Mouse (Mus musculus): ENCODE results near the gene Clcn6.

Clcn6 gene

DNA sequence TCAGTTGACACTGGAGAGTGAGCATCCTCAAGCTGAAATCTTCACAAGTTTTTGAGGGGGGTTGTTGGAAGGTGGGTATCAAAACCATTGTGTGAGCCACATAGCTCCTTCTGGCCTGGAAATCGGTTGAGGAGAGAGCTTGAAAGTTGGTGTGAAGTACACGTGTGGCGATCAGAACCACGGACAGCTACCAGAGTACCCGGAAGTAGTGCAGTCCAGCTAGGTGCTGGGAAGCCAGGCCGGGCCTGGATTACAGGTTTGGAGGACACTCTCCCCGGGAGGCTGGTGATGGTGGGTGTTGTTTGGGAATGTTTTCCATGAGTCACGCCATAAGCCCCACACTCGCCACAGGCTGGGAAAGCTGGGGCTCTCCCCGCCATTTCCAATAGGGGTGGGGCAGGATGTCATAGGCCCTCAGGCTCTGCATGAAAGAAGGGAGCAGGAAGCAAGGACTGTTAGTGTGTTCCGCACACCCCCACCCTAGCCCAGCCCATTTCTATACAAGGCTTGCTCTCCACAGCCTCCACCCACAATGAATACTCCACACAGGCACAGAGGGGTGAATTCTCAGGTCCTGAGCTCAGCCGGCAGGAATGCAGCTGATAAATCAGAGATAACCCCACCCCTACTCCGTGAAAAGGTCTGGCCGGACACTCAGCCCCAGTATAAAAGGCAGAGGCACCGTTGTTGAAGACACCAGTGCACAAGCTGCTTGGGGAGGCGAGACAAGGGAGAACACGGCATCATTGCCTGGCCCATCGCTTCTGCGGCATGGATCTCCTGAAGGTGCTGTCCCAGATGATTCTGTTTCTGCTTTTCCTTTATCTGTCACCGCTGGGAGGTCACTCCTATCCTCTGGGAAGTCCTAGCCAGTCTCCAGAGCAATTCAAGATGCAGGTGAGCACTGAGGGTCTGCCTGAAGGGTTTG, 53.2 kb downstream of the Clcn6 start, which contains the start of gene Nppb:
TSS of gene Nppb (plus strand) at position 584 of the 928 bp plus-strand sequence.
- peak in 1 of 2 experiments; percentile 8 for DNase-seq

- DNase-seq = no peak
These were observed 59.2 kb downstream of the Clcn6 start for GRCm38 (mm10) chr4:147979441-147979860.

GRCm38 (mm10) chr4:147978391-147978790, 60.2 kb downstream of the Clcn6 start:
- DNase-seq = no peak

GRCm38 (mm10) chr4:147977726-147978125, 60.9 kb downstream of the Clcn6 start:
- DNase-seq = no peak

DNA sequence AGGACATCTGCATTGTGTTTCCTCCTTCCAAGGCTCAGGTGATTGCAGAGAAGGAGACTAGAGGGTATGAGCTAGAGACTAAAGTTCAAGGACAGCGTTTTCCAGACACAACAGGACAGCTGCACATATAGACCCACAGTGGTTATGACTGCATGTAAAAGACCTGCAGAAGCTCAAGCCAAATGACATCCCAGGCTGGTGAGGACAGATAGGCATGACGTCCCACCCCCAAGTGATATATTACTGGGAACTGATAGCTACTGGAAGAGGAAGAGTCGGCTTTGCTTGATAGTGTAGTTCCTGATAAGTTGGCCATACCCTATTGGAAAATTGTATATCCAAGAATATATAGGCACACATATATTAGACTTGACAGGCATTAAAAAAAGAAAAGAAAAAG, 62.4 kb downstream of the Clcn6 start:
- DNase-seq = no peak

GRCm38 (mm10) chr4:147969337-147969736, 69.3 kb downstream of the Clcn6 start:
- no peak for DNase-seq

- no peak for DNase-seq
These were observed 69.8 kb downstream of the Clcn6 start for GRCm38 (mm10) chr4:147968816-147969215.

- no peak for DNase-seq
These were observed 72.9 kb downstream of the Clcn6 start for GRCm38 (mm10) chr4:147965712-147966111.

GRCm38 (mm10) chr4:147963623-147964022, 75.0 kb downstream of the Clcn6 start:
- DNase-seq = no peak

DNA sequence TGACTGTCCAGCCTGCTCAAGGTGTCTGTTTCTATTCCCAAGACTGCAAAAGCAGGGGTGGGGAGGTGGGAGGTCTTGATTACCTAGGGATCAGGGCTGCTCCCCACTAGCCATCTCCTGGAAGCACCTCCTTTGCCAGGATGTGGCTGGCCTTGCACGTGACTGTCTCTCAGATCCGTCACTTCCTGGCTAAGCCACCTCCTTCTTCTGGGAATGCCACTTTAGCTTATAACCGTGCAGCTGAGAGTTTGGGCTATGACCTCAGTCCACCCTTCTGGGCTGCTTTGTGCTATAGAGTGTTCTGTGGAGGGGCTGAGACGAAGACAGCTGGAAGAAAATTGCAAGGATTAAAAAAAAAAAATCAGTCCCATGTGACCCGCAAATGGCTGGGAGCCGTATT, 75.8 kb downstream of the Clcn6 start:
- no peak for DNase-seq

DNA sequence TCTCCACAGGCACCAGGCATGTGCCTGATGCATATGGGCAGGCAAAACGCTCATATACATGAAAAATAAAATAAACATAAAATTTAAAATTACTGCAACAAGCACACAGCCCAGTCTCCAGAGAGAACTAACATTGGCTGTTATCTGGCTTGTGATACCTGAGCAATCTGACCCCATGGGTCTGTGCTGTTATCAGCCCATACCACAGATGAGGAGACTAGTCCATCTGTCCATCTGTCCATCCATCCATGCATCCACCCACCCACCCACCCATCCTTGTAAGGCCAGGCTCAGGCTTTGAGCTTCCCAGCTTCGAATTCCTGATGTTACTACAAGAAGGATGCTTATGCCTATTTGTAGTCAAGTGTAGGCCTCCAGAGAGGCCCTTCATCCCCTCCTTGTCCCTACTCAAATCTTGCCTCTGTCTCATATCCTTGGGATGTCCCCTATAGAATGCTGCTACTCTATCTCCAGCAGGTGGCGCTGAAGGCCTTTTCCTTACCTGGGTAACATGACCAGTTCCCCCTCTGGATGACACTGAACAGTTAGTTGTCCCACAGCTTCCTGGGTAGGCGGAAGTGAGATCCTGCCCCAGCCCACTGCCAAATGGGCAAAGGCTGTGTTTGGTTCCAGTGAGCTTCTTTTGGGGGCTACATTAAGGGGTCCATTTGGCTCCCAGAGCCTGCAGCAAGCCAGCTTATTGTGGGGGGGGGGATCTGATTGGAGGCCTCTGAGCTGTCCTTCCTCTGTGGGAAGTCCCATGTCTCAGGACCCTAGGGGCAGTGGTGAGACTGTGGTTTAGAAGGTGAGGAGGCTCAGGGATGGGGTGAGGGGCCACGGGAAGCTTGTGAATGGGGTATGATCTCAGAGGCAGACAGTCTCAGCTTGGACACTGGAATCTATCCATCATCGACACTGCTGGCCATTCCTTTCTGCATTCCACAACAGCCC, 78.5 kb downstream of the Clcn6 start:
- peak; percentile 55 to 60 for DNase-seq

DNA sequence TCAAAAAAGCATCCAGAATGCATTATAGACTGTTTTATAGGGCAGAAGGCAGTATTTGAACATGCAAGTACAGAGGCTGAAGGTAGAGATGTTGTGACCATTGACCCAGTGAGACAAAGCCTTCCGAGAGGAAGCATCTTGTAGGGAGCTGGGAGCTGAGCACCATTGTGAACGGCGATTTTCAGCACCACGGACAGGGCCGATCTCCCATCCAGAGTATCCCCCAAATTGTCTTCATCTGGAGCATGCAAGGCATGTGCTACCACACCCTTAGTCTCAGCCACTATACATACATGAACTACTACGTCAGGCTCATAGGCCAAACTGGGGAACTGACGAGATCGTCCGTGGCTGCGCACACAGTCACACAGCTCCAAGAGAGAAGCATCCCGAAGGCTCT, 81.5 kb downstream of the Clcn6 start:
- DNase-seq = no peak
